Mouse (Mus musculus) spleen, postnatal 36 days (tissue): ENCODE measurements at regions not wholly inside any gene's neighbourhood (a gene's known extent, or its start where the extent isn't known, plus 50 kb on each side); places are given as distances from the start of the nearest gene placed in this dataset.
A peak's percentile ranks its signal among the peaks of the same experiment; 100 is the strongest.

Source experiments
- DNase-seq, 2 experiments: peaks; one replicate each; pipeline ENCODE4 v3.0.0; 2022; ENCODE audit warnings: low spot score in 2 of 2, mixed read lengths in 1 of 2

DNA sequence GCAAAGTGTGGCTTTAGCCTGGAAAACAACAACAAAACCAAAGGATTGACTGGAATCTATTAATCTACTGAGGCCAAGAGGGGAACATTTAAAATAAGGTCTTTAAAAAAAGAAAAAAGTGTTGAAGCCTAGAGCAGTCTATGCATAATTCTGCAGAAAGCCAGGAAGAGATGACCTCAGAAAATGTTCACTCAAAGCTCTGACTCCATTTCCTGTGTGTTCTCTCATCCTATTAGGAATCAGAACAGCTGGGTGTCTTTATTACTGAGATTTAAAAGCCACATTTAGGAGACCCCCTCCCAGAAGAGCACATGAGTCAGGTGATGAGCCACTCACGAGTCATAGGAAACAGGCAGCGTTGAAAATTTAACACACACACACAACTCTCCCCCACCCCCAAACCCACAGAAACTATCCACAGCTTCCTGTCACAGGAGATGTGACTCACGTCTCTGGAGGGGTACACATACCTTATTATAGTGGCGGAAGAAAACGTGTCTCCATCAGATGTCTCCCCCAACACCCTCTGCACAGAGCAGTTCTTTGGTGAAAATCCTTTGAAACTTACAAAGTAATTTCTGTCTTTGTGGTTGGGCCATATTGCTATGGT lies 140.2 kb upstream of the Hmga2 start:
- peak; percentile 21 to 26 for DNase-seq

DNA sequence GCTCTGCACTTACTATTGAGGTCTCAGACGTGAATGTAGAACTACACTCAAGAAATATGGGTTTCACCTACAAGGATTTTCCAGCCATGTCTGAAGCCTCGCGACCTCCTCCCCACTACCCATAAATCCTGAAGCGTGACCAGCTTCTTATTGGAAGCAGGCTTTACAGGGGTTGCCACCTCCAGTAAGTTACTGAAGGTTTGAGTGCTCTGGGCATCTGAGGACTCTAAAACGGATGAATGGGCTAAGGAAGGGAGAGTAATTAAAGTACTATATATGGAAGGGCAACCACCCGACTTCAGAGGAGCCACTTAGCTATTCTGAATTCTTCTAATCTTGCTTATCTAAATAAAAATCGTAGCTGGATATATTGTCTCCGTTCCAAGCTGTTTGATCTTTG lies 136.1 kb upstream of the Hmga2 start:
- no peak for DNase-seq

DNA sequence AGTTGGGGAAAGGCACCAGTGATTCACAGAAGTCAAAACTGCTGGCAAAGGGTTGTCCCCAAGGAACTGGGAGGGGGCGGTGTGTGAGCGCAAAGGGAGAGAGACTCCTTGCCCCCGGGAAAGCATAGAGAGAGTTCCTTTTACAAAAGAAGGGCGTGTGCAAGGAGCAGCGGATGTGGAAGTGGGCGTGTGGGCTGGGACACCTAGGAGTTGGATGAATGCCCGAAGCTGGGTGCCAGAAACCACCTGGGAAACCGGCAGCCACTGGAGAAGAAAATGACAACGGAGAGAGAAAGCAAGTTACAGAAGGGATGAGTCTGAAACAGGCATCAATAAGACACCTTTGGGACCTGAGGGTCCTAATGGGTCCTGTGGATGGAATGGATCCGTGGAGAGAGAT lies 133.8 kb upstream of the Hmga2 start:
- no peak for DNase-seq

DNA sequence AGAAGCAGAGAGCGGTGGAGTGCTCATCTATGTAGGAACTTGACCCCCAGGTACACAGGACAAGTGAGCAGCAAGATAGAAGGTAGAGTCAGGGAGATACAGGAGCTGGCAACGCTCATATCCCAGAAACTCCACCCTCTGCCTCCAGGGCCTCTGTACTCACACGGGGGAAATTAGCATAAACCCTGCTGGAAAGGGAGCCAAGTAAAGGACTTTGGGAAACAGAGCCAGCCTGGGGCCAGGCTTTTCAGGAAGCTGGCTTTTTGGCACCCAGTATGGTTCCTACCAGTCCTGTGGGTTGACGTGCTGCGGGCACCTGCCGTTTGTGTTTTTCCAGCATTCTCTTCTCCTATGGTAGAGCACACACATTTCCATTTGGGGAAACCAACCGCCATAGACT lies 128.2 kb upstream of the Hmga2 start:
- no peak for DNase-seq

DNA sequence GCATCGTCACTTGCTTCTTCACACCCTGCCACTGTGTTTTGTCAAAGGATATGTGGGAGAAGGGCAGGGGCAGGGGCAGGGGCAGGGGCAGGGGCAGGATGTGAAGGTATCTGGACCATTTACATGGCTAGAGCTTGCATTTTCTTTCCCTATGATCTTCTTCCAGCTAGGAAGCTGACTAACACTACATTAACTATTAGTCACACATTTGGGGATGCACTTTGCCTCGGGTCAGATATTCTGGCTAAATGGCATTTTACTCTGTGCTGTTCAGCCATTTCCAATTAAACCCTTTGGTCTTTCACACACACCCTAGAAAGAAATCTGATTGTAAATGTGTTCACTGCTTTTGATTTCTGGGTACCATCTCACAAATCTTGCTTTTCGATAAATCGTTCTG lies 126.9 kb upstream of the Hmga2 start:
- DNase-seq, result no peak

DNA sequence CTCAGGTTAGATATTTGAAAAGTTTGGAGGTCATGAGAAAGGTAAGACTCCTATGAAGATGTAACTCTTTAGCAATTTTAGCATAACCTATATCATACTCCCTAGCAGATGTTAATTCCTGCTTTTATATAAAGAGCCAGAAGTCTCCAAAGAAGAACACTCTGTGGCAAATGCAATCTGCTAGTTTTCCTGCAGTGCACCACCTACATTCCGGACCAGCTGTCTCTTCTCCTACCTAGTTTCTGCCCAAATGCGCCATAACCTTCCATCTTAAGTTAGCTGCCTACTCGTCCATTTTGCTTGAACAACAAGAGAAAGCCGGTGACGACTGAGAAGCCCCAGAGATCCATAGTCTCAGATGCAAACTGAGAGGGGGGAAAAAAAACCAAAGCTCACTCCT lies 124.5 kb upstream of the Hmga2 start:
- no peak for DNase-seq

DNA sequence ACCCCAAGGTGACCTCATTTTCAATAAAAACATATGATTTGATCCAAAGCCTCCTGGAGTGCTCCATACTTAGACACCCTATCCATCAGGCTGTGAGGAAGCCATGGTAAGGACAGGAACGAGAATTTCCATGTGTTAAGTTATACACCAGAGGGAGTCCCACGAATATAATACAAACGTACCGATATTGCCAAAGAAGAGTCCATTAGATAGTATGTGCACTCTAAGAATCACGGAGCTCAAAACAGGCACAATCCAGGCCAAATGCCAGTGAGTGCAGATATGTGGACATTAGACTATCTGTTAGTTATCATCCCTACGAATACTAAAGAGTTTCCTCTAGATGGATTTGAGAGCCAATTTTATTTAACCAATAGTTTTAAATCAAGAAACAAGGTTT lies 123.3 kb upstream of the Hmga2 start:
- no peak for DNase-seq

DNA sequence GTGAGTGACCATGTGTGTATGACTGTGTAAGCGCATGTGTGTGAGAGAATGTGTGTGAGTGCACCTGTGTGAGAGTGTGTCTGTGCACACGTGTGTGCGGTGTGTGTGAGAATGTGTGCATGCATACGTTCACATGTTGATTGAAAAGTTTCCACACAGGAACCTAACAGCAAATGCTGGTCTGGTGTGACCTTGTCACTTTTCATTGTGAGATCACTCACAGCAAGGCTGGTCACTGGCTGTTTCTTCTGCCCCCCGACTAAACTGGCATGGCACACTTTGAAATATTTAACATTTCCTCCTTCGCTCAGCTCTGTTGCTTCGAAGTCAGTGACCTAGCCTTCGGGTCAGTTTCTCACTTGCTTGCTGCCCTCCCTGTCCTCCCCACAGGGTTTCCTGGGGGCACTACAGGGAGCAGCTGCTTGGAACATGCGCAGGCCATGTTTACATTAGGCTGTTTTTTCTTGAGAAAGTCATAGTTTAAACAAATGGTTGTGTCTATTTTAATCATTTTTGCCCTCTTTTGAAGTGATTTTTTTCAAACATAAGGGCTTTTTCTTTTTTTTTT lies 121.1 kb upstream of the Hmga2 start:
- no peak for DNase-seq

DNA sequence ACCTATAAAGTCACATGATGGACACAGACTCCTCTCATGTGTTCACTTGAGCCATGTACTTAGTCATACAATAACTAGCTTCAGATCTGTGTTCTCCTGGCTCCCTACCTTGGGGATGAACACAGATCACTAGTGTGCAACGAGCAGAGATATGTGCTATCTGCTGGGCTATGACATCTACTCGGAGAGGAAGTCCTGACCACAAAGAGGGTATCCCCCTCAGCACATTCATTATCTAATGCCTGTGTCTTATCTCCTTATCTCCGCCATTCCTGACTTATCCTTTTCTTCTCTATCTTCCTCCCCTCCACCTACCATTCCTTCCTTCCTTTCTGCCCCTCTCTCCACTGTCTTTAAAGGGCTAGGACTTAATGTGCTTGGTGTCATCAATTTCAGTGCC lies 118.9 kb upstream of the Hmga2 start:
- no peak for DNase-seq

DNA sequence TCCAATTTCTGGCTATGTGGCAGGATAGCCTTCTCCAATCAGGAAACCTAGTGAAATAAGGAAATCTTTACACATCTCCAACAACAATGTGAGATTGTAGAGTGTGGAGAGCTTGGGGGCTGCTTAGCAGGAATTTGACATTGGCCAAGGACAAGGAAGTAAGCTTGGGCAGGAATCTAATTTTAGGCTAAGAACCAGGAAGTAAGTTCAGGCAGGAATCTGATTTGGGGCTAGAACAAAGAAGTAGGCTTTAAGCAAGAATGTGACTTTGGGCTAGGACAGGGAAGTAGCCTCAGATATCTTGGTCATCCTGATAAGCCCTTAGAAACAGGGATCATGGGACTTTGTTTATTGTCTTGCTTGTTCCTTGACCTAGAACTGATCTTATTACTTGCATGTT lies 117.6 kb upstream of the Hmga2 start:
- DNase-seq, result no peak

DNA sequence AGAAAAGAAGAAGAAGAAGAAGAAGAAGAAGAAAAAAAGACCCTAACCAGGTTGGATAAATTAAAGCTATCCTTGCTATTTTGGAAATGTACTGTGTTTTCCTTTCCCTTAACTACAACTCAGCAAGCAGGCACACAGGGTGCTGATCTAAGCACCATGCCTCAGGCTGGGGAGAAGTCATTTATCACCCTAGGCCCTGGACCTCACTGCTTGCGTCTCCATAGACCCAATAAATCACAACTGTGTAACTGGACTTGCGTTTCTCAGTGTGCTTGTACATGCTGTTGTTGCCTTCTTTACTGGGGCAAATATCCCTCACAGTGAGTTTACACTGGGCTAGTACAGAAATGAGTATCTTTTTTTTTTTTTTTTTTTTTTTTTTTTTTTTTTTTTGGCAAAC lies 113.4 kb upstream of the Hmga2 start:
- DNase-seq, result no peak

DNA sequence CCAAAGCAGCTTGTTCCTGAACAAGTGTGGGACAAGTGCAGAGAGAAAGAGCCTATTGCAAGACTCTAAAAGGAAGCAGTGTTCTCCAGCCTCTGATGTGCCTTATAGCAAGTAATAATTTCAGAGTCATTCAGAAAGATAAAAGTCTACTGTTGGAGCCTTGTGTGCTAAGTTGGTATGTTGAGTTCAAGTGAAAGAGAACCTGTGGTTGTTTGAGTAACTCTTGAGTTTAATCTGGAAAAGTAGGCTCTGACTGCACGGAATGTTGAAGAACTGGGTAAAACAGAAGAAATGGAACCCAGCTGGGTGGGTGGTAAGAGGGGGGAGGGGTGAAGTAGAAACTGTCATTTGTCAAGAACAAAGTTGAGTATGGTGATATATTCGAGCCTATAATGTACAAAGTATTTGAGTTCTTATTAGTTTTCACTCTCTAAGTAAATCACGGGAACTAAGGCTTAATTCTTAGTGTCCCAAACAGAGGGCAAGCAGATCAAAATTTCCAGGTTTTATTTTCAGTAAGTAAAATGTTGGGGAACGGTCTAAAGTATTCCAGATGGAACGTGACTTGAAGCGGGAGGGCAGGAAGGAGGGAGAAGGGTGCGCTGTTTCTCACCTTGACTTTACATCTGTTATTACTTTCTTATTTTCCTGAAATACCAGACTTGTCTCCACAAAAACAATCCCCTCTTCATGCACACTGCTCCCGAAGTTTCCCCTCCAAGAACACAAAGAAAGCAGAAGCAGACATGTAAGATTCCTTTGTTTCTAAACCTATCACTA lies 111.8 kb upstream of the Hmga2 start:
- no peak for DNase-seq

DNA sequence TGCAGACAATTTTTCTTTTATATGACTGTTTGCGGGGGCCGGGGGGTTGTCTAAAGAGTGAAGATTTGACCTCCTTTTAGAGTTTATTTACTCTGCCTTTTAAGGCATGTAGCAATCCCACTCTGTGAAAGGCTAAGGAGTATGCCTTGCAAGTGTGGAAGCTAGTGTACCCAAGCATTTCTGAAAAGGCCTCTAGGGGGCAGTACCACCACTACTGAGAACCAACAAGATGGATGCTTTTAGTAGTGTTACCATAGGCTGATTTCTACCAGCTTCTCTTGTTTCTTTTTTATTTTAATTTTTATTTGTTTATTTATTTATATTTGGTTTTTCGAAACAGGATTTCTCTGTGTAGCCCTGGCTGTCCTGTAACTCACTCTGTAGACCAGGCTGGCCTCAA lies 110.9 kb upstream of the Hmga2 start:
- DNase-seq, result peak; percentile 11 to 36

DNA sequence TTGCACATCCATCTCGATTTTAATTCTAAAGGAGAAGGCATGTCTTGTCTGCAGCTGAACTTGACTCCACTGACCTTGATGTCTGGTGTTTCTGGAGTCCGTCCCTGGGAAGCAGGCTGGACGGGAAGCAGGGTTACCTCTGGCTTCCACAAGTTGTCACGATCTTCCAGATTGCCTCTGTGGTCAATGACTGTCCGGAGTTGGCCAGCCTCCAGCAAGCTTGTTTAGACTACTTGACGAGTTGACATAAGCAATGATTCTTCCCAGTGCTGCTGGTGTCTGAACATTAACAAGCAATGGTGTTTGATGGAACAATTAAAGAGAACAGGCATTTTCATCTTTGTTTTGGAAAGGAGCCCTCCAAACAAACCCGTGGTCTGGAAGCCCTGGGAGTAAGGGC lies 106.2 kb upstream of the Hmga2 start:
- DNase-seq, result no peak

DNA sequence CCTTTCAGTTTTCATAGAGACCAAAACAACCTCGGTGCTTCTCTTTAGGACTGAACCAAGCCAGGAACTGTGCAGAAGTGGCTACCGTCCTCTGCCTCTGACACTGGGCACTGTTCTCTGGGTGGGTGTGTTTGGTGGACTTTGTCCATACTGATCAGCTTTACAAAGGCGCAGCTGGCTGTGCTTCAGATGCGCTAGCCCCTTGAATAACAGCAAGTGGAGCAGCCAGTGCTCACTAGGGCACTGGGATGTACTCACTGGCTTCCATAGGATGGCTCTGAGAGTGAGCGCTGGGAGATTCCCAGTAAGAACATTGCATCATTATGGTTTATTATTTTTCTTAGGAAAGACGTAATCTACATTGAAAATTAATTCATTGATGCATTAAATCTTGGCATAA lies 105.3 kb upstream of the Hmga2 start:
- no peak for DNase-seq

DNA sequence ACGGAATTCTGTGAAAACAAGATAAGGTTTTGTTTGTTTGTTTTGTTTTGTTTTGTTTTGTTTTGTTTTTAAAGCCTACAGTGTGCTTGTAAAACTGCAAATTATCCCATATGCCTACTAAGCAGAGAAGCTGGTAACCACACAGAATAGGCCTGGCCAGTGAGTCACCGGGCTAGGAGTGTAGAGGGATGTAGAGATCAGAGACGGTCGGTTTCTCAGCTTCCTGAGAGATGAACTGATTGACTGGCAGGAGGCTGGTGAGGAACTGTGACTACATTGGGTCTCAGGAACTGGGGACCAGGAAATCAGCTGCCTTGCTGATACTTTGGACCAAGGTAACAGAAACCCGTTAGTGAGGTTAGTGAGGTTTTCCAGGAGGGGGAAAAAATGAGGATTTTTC lies 100.6 kb upstream of the Hmga2 start:
- no peak for DNase-seq

DNA sequence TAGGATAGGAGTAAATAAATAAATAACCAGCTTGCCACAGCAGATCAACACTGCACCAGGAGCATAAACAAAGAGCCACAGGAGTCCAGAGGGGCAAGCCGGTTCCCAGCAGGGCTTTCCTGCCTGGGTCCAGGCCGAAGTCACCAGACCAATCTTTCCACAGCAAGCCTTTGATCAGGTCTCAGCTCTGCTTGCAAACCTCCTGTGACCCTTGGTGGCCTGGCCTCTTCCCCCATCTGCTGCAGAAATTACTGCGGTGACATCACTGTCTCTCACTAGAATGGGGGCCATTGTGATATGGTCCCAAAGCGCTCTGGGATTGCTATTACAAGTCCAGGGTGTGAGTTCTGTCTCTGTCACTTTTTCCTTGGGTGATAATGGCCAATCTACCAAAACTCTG lies 99.9 kb upstream of the Hmga2 start:
- DNase-seq, result no peak

DNA sequence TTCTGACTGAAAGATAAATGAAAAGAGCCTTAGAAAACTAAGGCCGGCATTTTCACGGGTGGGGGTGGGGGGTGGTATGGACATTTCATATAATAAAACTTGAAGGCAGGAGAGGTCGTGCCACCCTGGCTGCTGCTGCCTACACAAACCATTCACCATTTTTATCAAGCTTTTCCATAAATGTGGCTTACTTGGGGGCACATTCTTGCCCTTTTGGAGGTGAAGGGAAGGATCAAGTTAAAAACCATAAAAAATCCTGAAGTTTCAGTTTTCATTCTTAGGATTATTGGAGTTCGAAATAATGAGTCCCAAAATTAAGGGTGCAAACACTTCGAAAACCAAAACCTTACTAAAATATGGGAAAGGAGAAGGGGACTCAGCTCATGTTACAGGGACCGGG lies 95.1 kb upstream of the Hmga2 start:
- DNase-seq, result no peak

DNA sequence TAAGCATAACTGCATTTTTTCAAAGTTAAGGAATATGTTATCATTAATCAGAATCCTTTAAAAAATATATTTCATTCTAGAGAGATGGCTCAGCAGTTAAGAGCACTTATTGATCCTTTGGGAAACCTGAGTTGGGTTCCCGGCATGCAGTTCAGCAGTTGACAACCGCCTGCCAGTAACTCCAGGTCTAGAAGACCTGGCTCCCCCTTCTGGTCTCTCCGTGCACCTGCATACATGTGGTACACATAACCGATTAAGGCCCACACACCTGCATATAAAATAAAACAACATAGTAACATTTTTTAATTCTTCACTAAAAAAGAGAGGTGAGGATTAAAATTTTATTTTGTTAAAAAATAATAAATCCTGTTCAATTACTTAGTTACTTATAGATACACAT lies 89.7 kb upstream of the Hmga2 start:
- DNase-seq, result no peak

DNA sequence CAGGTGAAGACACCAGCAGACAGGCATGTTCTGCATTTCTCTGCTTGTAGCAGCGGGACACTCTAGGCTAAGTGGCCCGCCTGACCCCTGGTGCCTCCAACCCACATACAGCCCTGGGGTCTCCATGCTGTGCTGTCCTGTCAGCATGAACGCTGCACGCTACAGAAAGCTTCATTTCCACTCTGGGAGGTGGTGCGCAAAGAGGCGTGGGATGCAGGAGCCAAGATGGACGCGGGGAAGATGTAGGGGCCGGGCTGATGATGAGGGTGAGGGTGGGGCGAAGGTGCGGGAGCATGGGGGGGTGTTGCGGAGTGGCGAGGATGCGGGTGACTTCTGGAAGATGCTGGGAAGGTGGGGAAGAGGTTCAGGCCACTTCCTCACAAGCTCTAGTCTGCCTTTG lies 88.6 kb upstream of the Hmga2 start:
- no peak for DNase-seq

DNA sequence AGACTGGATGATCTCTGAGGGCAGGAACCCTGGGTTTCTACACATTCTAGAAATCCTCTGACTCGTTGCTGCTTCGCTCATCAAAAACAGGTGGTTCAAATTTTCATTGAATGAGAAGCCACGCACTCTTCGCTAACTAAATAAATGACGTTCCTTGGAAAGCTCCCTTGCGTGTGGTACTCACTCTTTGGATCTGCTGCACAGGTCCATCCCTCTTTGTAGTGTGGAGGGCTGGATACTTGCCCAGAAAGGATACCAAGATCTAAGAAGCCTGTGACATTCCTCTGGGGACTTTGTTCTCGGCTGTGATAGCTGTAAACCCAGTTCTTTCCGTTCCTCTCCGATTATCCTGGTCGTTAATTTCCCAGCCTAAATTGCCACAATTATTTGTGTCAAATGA lies 87.7 kb upstream of the Hmga2 start:
- DNase-seq, result no peak

DNA sequence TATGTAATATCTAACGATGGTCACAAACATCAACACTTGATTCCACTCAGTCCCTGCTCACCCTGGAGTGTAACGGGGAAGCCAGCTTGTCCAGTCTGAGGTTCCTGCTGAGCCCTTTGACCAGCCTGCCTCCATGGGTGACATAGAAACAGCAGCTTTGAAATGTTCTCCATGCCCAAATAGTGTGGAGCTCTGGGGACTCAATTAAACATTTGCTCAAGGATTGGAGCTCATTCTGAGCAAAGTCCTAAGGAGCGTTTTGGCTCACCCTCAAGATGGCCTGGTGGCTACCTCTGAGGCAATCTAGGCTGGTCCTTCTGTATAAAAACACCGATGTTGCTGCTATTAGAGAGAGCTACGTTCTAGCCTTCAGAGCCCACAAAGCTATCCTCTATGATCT lies 85.6 kb upstream of the Hmga2 start:
- DNase-seq, result no peak

DNA sequence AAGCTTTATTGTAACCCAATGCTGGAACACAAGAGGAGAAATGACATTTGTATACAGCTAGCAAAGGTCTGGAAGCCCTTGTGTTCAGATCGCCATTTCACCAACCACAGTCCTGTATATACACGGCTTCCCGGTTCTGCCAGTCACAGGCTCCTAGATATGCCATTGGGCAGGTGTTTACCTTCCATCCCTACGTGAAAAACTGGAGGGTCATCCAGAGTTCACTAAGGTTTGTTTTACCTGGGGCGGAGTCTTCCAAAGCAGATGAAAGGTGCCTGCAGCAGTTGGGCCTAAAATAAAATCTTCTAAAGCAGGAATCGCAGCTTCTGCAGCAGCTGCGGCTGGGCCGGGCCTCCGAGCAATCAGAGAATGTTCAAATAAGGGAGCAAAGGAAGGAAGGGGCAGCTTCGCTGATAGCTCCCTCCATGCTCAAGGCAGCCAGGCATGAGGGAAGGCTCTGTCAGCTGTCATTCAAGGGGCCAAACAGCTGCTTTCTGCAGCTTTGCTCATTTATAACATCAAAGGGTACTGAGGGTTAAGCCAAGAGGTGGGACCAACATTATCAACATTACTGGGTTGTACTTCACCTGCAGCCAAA lies 81.7 kb upstream of the Hmga2 start:
- DNase-seq, result no peak
